ENCODE assay signal across 29 mouse cellular contexts in genomic region chr19:61234532-61234931, GRCm38 (mm10). TPM values are rescaled to one million over a fixed set of nuclear protein-coding genes. Genes with fewer than 3 reads are reported as not detected.
DNase-seq lines count a peak whose midpoint lies in the region; ATAC-seq and TF ChIP-seq lines count a peak whose summit lies in the region.
"Had no signal": no experiment of that assay in that cellular context is flagged by ENCODE, and none has a peak within 500 bp of the region (broad histone marks: within the 10 kb centered on the region; RNA-seq: fewer than 3 reads in every experiment).

No protein-coding gene starts in this region.

- ATAC-seq in kidney, postnatal 0 days (replicated peaks; ENCODE audit: low FRiP score, low read depth): peak; percentile 52; the same call in 1 of the 2 replicates
- no peak; the same call in 1 of the 2 replicates for ATAC-seq in kidney, embryonic 14.5 days (ENCODE audit: low FRiP score, low TSS enrichment)
- ATAC-seq: forebrain, embryonic 13.5 days; forebrain, embryonic 15.5 days had no signal

- no peaks in the 10 kb centered on the region for H3K4me1 ChIP-seq in heart, embryonic 10.5 days
- no peaks in the 10 kb centered on the region for H3K4me1 ChIP-seq in kidney, postnatal 0 days (replicated peaks; ENCODE audit: insufficient read depth, low read length)
- no peaks in the 10 kb centered on the region for H3K4me1 ChIP-seq in kidney, embryonic 14.5 days (ENCODE audit: control insufficient read depth, insufficient read depth, low read length)
- H3K4me1 ChIP-seq: embryonic facial prominence, embryonic 10.5 days; embryonic facial prominence, embryonic 12.5 days; forebrain, embryonic 13.5 days; forebrain, embryonic 15.5 days had no signal

- H3K4me3 ChIP-seq in heart, embryonic 10.5 days: no peak overlapping the region
- H3K4me3 ChIP-seq in kidney, postnatal 0 days (replicated peaks; ENCODE audit: low read depth, low read length): no peak overlapping the region
- no peak overlapping the region for H3K4me3 ChIP-seq in kidney, embryonic 14.5 days (ENCODE audit: low read length)
- H3K4me3 ChIP-seq: embryonic facial prominence, embryonic 10.5 days; embryonic facial prominence, embryonic 12.5 days; forebrain, embryonic 13.5 days; forebrain, embryonic 15.5 days had no signal

- H3K27me3 ChIP-seq in heart, embryonic 10.5 days (ENCODE audit: insufficient read depth, poor library complexity, severe bottlenecking): no peaks in the 10 kb centered on the region
- no peaks in the 10 kb centered on the region for H3K27me3 ChIP-seq in kidney, postnatal 0 days (ENCODE audit: insufficient read depth, low read length)
- no peaks in the 10 kb centered on the region for H3K27me3 ChIP-seq in splenic B cell, adult 2 months (ENCODE audit: control insufficient read depth, insufficient read depth, low read length, poor library complexity, severe bottlenecking)
- no peaks in the 10 kb centered on the region for H3K27me3 ChIP-seq in kidney, embryonic 14.5 days (ENCODE audit: control insufficient read depth, insufficient read depth, low read length)
- H3K27me3 ChIP-seq: embryonic facial prominence, embryonic 12.5 days; forebrain, embryonic 13.5 days; forebrain, embryonic 15.5 days had no signal

- peak; percentile 71 for DNase-seq in heart, adult 11 months
- no peak for DNase-seq in heart, embryonic 10.5 days (ENCODE audit: low spot score)
- DNase-seq in kidney, postnatal 0 days (ENCODE audit: low spot score): peak; percentile 26
- no peak for DNase-seq in kidney, adult 18-20 months
- peak; percentile 31 to 54 for DNase-seq in natural killer cell, adult 2 months (ENCODE audit: low spot score in 2 of 2)
- DNase-seq in splenic B cell, adult 2 months (ENCODE audit: low read depth, low spot score): peak; percentile 33
- DNase-seq in layer of hippocampus, adult 8-10 months (ENCODE audit: low spot score in 2 of 2): no peak
- DNase-seq: adrenal gland, adult 2 months; adrenal gland, postnatal 10 days; adrenal gland, postnatal 25 days; cerebellum, adult 11 months; cerebellum, adult 18-20 months; cerebellum, adult 8-10 months; cerebellum, adult 9-11 months; cerebellum, postnatal 14 days; cerebellum, postnatal 36 days had no signal

- WGBS in heart, embryonic 10.5 days: 52% methylated on average over 5 of the region's 5 CpGs
- WGBS in kidney, postnatal 0 days: 18% methylated on average over 5 of the region's 5 CpGs
- WGBS in kidney, embryonic 14.5 days: 29% methylated on average over 5 of the region's 5 CpGs

- H3K36me3 ChIP-seq in heart, embryonic 10.5 days: no peaks in the 10 kb centered on the region
- H3K36me3 ChIP-seq in kidney, postnatal 0 days (ENCODE audit: insufficient read depth, low read length): no peaks in the 10 kb centered on the region
- H3K36me3 ChIP-seq in splenic B cell, adult 2 months (ENCODE audit: control insufficient read depth, insufficient read depth, low read length, poor library complexity, severe bottlenecking): no peaks in the 10 kb centered on the region
- no peaks in the 10 kb centered on the region for H3K36me3 ChIP-seq in kidney, embryonic 14.5 days (ENCODE audit: control insufficient read depth, insufficient read depth, low read length)
- H3K36me3 ChIP-seq: embryonic facial prominence, embryonic 10.5 days; embryonic facial prominence, embryonic 12.5 days; forebrain, embryonic 15.5 days had no signal

- H3K9me3 ChIP-seq in heart, embryonic 10.5 days: no peaks in the 10 kb centered on the region
- H3K9me3 ChIP-seq in kidney, postnatal 0 days (replicated peaks; ENCODE audit: low read length): no peaks in the 10 kb centered on the region
- H3K9me3 ChIP-seq in kidney, embryonic 14.5 days (ENCODE audit: control insufficient read depth, low read length): no peaks in the 10 kb centered on the region
- H3K9me3 ChIP-seq: embryonic facial prominence, embryonic 10.5 days; embryonic facial prominence, embryonic 12.5 days; forebrain, embryonic 13.5 days; forebrain, embryonic 15.5 days had no signal

- H3K27ac ChIP-seq in heart, embryonic 10.5 days: no peak overlapping the region
- H3K27ac ChIP-seq in kidney, postnatal 0 days: no peak overlapping the region
- H3K27ac ChIP-seq in kidney, embryonic 14.5 days (ENCODE audit: low read depth, low read length): no peak overlapping the region
- H3K27ac ChIP-seq: embryonic facial prominence, embryonic 10.5 days; embryonic facial prominence, embryonic 12.5 days; forebrain, embryonic 13.5 days; forebrain, embryonic 15.5 days had no signal

- H3K9ac ChIP-seq in kidney, postnatal 0 days (ENCODE audit: low read depth, low read length): no peak overlapping the region
- H3K9ac ChIP-seq in kidney, embryonic 14.5 days (ENCODE audit: low read depth, low read length): no peak overlapping the region
- H3K9ac ChIP-seq: embryonic facial prominence, embryonic 12.5 days; forebrain, embryonic 13.5 days; forebrain, embryonic 15.5 days had no signal

- H3K4me2 ChIP-seq in kidney, postnatal 0 days (ENCODE audit: low read length): no peak overlapping the region
- no peak overlapping the region for H3K4me2 ChIP-seq in kidney, embryonic 14.5 days (replicated peaks; ENCODE audit: low read depth, low read length)
- H3K4me2 ChIP-seq: embryonic facial prominence, embryonic 12.5 days; forebrain, embryonic 13.5 days; forebrain, embryonic 15.5 days had no signal

- no peak for TF ChIP-seq CTCF in kidney, postnatal 0 days (IDR thresholded peaks at IDR 0.05; ENCODE audit: low read depth)

RNA-seq across cellular contexts. Expression of gene Csf2ra, which starts 6.3 kb away (rescaled TPM):
- polyA plus RNA-seq in heart, embryonic 10.5 days (2016; fragmentation: Nextera tagmentation; extraction: Ambion mirVana): 27.9 and 28.1 TPM in 2 replicates
- 16.9 and 21.5 TPM in 2 replicates for polyA plus RNA-seq in kidney, postnatal 0 days (2015; fragmentation: Nextera tagmentation; extraction: Ambion mirVana)
- 10 to 100 TPM; 38.8 to 50.3 (median 43.9) TPM for total RNA-seq in layer of hippocampus, adult 8-10 months (2022)
- polyA plus RNA-seq in kidney, embryonic 14.5 days (2014; fragmentation: Nextera tagmentation; extraction: Ambion mirVana): 32.9 and 36.8 TPM in 2 replicates
- total RNA-seq: MEL had no signal

RNA-seq across cellular contexts. Expression of gene Gm6020, which starts 50.8 kb away (rescaled TPM):
- not detected in 2 replicates for polyA plus RNA-seq in heart, embryonic 10.5 days (2016; fragmentation: Nextera tagmentation; extraction: Ambion mirVana)
- polyA plus RNA-seq in kidney, postnatal 0 days (2015; fragmentation: Nextera tagmentation; extraction: Ambion mirVana): not detected in 2 replicates
- not detected for total RNA-seq in layer of hippocampus, adult 8-10 months (2022)
- polyA plus RNA-seq in kidney, embryonic 14.5 days (2014; fragmentation: Nextera tagmentation; extraction: Ambion mirVana): not detected in 2 replicates
- total RNA-seq: adrenal gland, adult 2 months; adrenal gland, postnatal 10 days; adrenal gland, postnatal 25 days; adrenal gland, postnatal 4 days; ES-E14; MEL had no signal
- polyA plus RNA-seq: adrenal gland, adult 2 months; brain, embryonic 14.5 days; C2C12; cortical plate, adult 2 months; embryonic facial prominence, embryonic 10.5 days; embryonic facial prominence, embryonic 12.5 days; embryonic facial prominence, embryonic 14.5 days; forebrain, embryonic 11.5 days; forebrain, embryonic 13.5 days; forebrain, embryonic 15.5 days had no signal

RNA-seq across cellular contexts. Expression of gene Gm7102, which starts 58.4 kb away (rescaled TPM):
- polyA plus RNA-seq in heart, embryonic 10.5 days (2016; fragmentation: Nextera tagmentation; extraction: Ambion mirVana): 0.09 and 0.10 TPM in 2 replicates
- 0.13 and 0.15 TPM in 2 replicates for polyA plus RNA-seq in kidney, postnatal 0 days (2015; fragmentation: Nextera tagmentation; extraction: Ambion mirVana)
- total RNA-seq in layer of hippocampus, adult 8-10 months (2022): not detected
- polyA plus RNA-seq in kidney, embryonic 14.5 days (2014; fragmentation: Nextera tagmentation; extraction: Ambion mirVana): 0.23 and 0.28 TPM in 2 replicates
- total RNA-seq: adrenal gland, adult 2 months; MEL had no signal
- polyA plus RNA-seq: adrenal gland, adult 2 months; C2C12; cortical plate, adult 2 months; forebrain, embryonic 11.5 days; forebrain, embryonic 13.5 days had no signal

Comparison
In these comparisons a context has a peak if more than half of its experiments do, and no peak if none do; other contexts are left out.
1. DNase-seq: peak in heart, adult 11 months (single experiment), kidney, postnatal 0 days (single experiment), natural killer cell, adult 2 months (2 of 2) and splenic B cell, adult 2 months (single experiment); none in heart, embryonic 10.5 days (single experiment), kidney, adult 18-20 months (single experiment) and layer of hippocampus, adult 8-10 months (0 of 2).